Mouse (Mus musculus) C2C12 (cell line): ENCODE data around the gene Ugt1a5.

Experiments used
- CEBPB ChIP-seq: IDR thresholded peaks from one replicate; pipeline ENCODE4 v1.6.1; 2011; ENCODE audit warnings: low read depth, mild to moderate bottlenecking, control low read depth, moderate library complexity
- CTCF ChIP-seq: IDR thresholded peaks from one replicate; pipeline ENCODE4 v1.5.1; 2011; ENCODE audit not compliant: control insufficient read depth, insufficient read depth, insufficient read length
- FOSL1 ChIP-seq: IDR thresholded peaks from one replicate; pipeline ENCODE4 v1.8.0; 2011; ENCODE audit warnings: mild to moderate bottlenecking, low read length; ENCODE audit not compliant: poor library complexity, insufficient read depth, severe bottlenecking
- MAX ChIP-seq: IDR thresholded peaks from one replicate; pipeline ENCODE4 v1.6.1; 2011; ENCODE audit warnings: mild to moderate bottlenecking, control low read depth
- MYOD1 ChIP-seq: IDR thresholded peaks from one replicate; pipeline ENCODE4 v1.6.1; 2011; ENCODE audit warnings: low read depth; ENCODE audit not compliant: control insufficient read depth, insufficient read length
- USF1 ChIP-seq: IDR thresholded peaks from one replicate; pipeline ENCODE4 v1.6.1; 2011; ENCODE audit warnings: low read depth, mild to moderate bottlenecking, control low read depth, moderate library complexity

- TF ChIP-seq MYOD1 (no peak), CTCF (no peak), USF1 (no peak), MAX (no peak), CEBPB (no peak), FOSL1 (no peak)
Observed at GRCm38 (mm10) chr1:88192136-88192535, 26.3 kb downstream of the Ugt1a5 start.
